Mouse (Mus musculus): ENCODE results near the gene Sdad1. TPM values are rescaled to one million over a fixed set of nuclear protein-coding genes. Genes with fewer than 3 reads are reported as not detected.

Gene Sdad1
- polyA plus RNA-seq, 1 experiment: 83.8 TPM

- no peaks in the 10 kb centered on the region for H3K27me3 ChIP-seq (ENCODE audit: control insufficient read depth, insufficient read depth, low read length, poor library complexity, severe bottlenecking)
- no peak within 1 kb of the TSS for H3K27ac ChIP-seq (ENCODE audit: insufficient read depth, low read length)
- H3K4me3 ChIP-seq (ENCODE audit: low read depth, low read length): no peak within 1 kb of the TSS
- no peaks in the 10 kb centered on the region for H3K4me1 ChIP-seq (ENCODE audit: control insufficient read depth, insufficient read depth, low read length)
- no peak for TF ChIP-seq EP300 (IDR thresholded peaks at IDR 0.05; ENCODE audit: insufficient read depth, low read depth, low read length)
- TF ChIP-seq CTCF (IDR thresholded peaks at IDR 0.05; ENCODE audit: low read depth, low read length): no peak
- no peak for TF ChIP-seq POLR2A (IDR thresholded peaks at IDR 0.05; ENCODE audit: insufficient read depth, low read length)
- no peak within 1 kb of the TSS for H3K9ac ChIP-seq (ENCODE audit: low read depth, poor library complexity, severe bottlenecking)
- no peaks in the 10 kb centered on the region for H3K9me3 ChIP-seq (replicated peaks; ENCODE audit: control insufficient read depth, insufficient read depth, low read length, poor library complexity, severe bottlenecking)
- no peaks in the 10 kb centered on the region for H3K36me3 ChIP-seq (ENCODE audit: control insufficient read depth, insufficient read depth, low read length, poor library complexity, severe bottlenecking)
Measured at GRCm38 (mm10) chr5:92348794-92349413, 38.6 kb upstream of the Sdad1 start, which contains the start of gene Cxcl10. Gene Cxcl10 (minus strand): TSS chr5:92348889.

- H3K9me3 ChIP-seq (replicated peaks; ENCODE audit: control insufficient read depth, insufficient read depth, low read length, poor library complexity, severe bottlenecking): no peaks in the 10 kb centered on the region
- no peak overlapping the region for H3K4me3 ChIP-seq (ENCODE audit: low read depth, low read length)
- TF ChIP-seq CTCF (IDR thresholded peaks at IDR 0.05; ENCODE audit: low read depth, low read length) (no peak), POLR2A (IDR thresholded peaks at IDR 0.05; ENCODE audit: insufficient read depth, low read length) (no peak), EP300 (IDR thresholded peaks at IDR 0.05; ENCODE audit: insufficient read depth, low read depth, low read length) (no peak)
Measured at GRCm38 (mm10) chr5:92345006-92345405, 34.7 kb upstream of the Sdad1 start.

GRCm38 (mm10) chr5:92340606-92341005 is 30.3 kb upstream of the Sdad1 start:
- H3K36me3 ChIP-seq (ENCODE audit: control insufficient read depth, insufficient read depth, low read length, poor library complexity, severe bottlenecking): no peaks in the 10 kb centered on the region
- no peak overlapping the region for H3K27ac ChIP-seq (ENCODE audit: insufficient read depth, low read length)
- TF ChIP-seq EP300 (IDR thresholded peaks at IDR 0.05; ENCODE audit: insufficient read depth, low read depth, low read length): no peak
- no peak for TF ChIP-seq CTCF (IDR thresholded peaks at IDR 0.05; ENCODE audit: low read depth, low read length)
- no peak for TF ChIP-seq POLR2A (IDR thresholded peaks at IDR 0.05; ENCODE audit: insufficient read depth, low read length)
- no peaks in the 10 kb centered on the region for H3K9me3 ChIP-seq (replicated peaks; ENCODE audit: control insufficient read depth, insufficient read depth, low read length, poor library complexity, severe bottlenecking)
- H3K27me3 ChIP-seq (ENCODE audit: control insufficient read depth, insufficient read depth, low read length, poor library complexity, severe bottlenecking): no peaks in the 10 kb centered on the region
- no peaks in the 10 kb centered on the region for H3K4me1 ChIP-seq (ENCODE audit: control insufficient read depth, insufficient read depth, low read length)
- no peak overlapping the region for H3K9ac ChIP-seq (ENCODE audit: low read depth, poor library complexity, severe bottlenecking)
- H3K4me3 ChIP-seq (ENCODE audit: low read depth, low read length): no peak overlapping the region

More at GRCm38 (mm10) chr5:92345006-92345405, 34.7 kb upstream of the Sdad1 start:
- Histone ChIP-seq H3K27me3 (ENCODE audit: control insufficient read depth, insufficient read depth, low read length, poor library complexity, severe bottlenecking) (no peaks in the 10 kb centered on the region), H3K4me1 (ENCODE audit: control insufficient read depth, insufficient read depth, low read length) (no peaks in the 10 kb centered on the region), H3K9ac (ENCODE audit: low read depth, poor library complexity, severe bottlenecking) (no peak overlapping the region), H3K27ac (ENCODE audit: insufficient read depth, low read length) (no peak overlapping the region), H3K36me3 (ENCODE audit: control insufficient read depth, insufficient read depth, low read length, poor library complexity, severe bottlenecking) (no peaks in the 10 kb centered on the region)

- Histone ChIP-seq H3K9me3 (replicated peaks; ENCODE audit: control insufficient read depth, insufficient read depth, low read length, poor library complexity, severe bottlenecking) (no peaks in the 10 kb centered on the region), H3K9ac (ENCODE audit: low read depth, poor library complexity, severe bottlenecking) (no peak overlapping the region), H3K4me1 (ENCODE audit: control insufficient read depth, insufficient read depth, low read length) (no peaks in the 10 kb centered on the region), H3K27ac (ENCODE audit: insufficient read depth, low read length) (no peak overlapping the region), H3K27me3 (ENCODE audit: control insufficient read depth, insufficient read depth, low read length, poor library complexity, severe bottlenecking) (no peaks in the 10 kb centered on the region), H3K4me3 (ENCODE audit: low read depth, low read length) (no peak overlapping the region), H3K36me3 (ENCODE audit: control insufficient read depth, insufficient read depth, low read length, poor library complexity, severe bottlenecking) (no peaks in the 10 kb centered on the region)
- TF ChIP-seq EP300 (IDR thresholded peaks at IDR 0.05; ENCODE audit: insufficient read depth, low read depth, low read length): no peak
- TF ChIP-seq CTCF (IDR thresholded peaks at IDR 0.05; ENCODE audit: low read depth, low read length): no peak
- TF ChIP-seq POLR2A (IDR thresholded peaks at IDR 0.05; ENCODE audit: insufficient read depth, low read length): no peak
Measured at GRCm38 (mm10) chr5:92336743-92337142, 26.5 kb upstream of the Sdad1 start.

- Histone ChIP-seq H3K27ac (ENCODE audit: insufficient read depth, low read length) (no peak overlapping the region), H3K36me3 (ENCODE audit: control insufficient read depth, insufficient read depth, low read length, poor library complexity, severe bottlenecking) (no peaks in the 10 kb centered on the region)
- no peak for TF ChIP-seq POLR2A (IDR thresholded peaks at IDR 0.05; ENCODE audit: insufficient read depth, low read length)
- no peak for TF ChIP-seq EP300 (IDR thresholded peaks at IDR 0.05; ENCODE audit: insufficient read depth, low read depth, low read length)
- no peak for TF ChIP-seq CTCF (IDR thresholded peaks at IDR 0.05; ENCODE audit: low read depth, low read length)
Measured at GRCm38 (mm10) chr5:92332359-92332840, 22.1 kb upstream of the Sdad1 start.

GRCm38 (mm10) chr5:92331635-92332338 is 21.5 kb upstream of the Sdad1 start, which contains the start of gene Art3:
Gene Art3 (plus strand): TSS chr5:92331827.
- Histone ChIP-seq H3K36me3 (ENCODE audit: control insufficient read depth, insufficient read depth, low read length, poor library complexity, severe bottlenecking) (no peaks in the 10 kb centered on the region), H3K27me3 (ENCODE audit: control insufficient read depth, insufficient read depth, low read length, poor library complexity, severe bottlenecking) (no peaks in the 10 kb centered on the region), H3K9me3 (replicated peaks; ENCODE audit: control insufficient read depth, insufficient read depth, low read length, poor library complexity, severe bottlenecking) (no peaks in the 10 kb centered on the region), H3K27ac (ENCODE audit: insufficient read depth, low read length) (no peak within 1 kb of the TSS), H3K9ac (ENCODE audit: low read depth, poor library complexity, severe bottlenecking) (no peak within 1 kb of the TSS), H3K4me1 (ENCODE audit: control insufficient read depth, insufficient read depth, low read length) (no peaks in the 10 kb centered on the region), H3K4me3 (ENCODE audit: low read depth, low read length) (no peak within 1 kb of the TSS)
- no peak for TF ChIP-seq CTCF (IDR thresholded peaks at IDR 0.05; ENCODE audit: low read depth, low read length)
- no peak for TF ChIP-seq EP300 (IDR thresholded peaks at IDR 0.05; ENCODE audit: insufficient read depth, low read depth, low read length)
- no peak for TF ChIP-seq POLR2A (IDR thresholded peaks at IDR 0.05; ENCODE audit: insufficient read depth, low read length)

More at GRCm38 (mm10) chr5:92332359-92332840, 22.1 kb upstream of the Sdad1 start:
- Histone ChIP-seq H3K9ac (ENCODE audit: low read depth, poor library complexity, severe bottlenecking) (no peak overlapping the region), H3K4me3 (ENCODE audit: low read depth, low read length) (no peak overlapping the region), H3K9me3 (replicated peaks; ENCODE audit: control insufficient read depth, insufficient read depth, low read length, poor library complexity, severe bottlenecking) (no peaks in the 10 kb centered on the region), H3K27me3 (ENCODE audit: control insufficient read depth, insufficient read depth, low read length, poor library complexity, severe bottlenecking) (no peaks in the 10 kb centered on the region), H3K4me1 (ENCODE audit: control insufficient read depth, insufficient read depth, low read length) (no peaks in the 10 kb centered on the region)

Data from ES-Bruce4 (cell line).